Mouse (Mus musculus): ENCODE measurements around the gene Ttc21a.

GRCm38 (mm10) chr9:119988304-119988703 lies 50.9 kb downstream of the Ttc21a start:
- no peak for TF ChIP-seq CTCF (IDR thresholded peaks at IDR 0.05; ENCODE audit: low read depth)
- no peak for TF ChIP-seq EP300 (optimal IDR thresholded peaks at IDR 0.05)

Data from stomach, postnatal 0 days (tissue).